Mouse (Mus musculus): ENCODE results near the gene Igflr1. TPM values are rescaled to one million over a fixed set of nuclear protein-coding genes. Genes with fewer than 3 reads are reported as not detected.
A peak's percentile ranks its signal among the peaks of the same experiment; 100 is the strongest.

Igflr1 gene
- polyA plus RNA-seq, 1 experiment from 2014 or later, result 4.6 TPM

GRCm38 (mm10) chr7:30534633-30535577 is 30.3 kb upstream of the Igflr1 start, which contains the start of gene Arhgap33:
Gene Arhgap33, minus strand, starts transcription at chr7:30535060.
- Histone ChIP-seq H3K4me3 (peak within 1 kb of the TSS; percentile 64), H3K27me3 (no peaks in the 10 kb centered on the region), H3K27ac (peak within 1 kb of the TSS; percentile 59), H3K4me1 (peaks cover 31% of the 10 kb centered on the region), H3K36me3 (peaks cover 29% of the 10 kb centered on the region), H3K9me3 (no peaks in the 10 kb centered on the region), H3K4me2 (peak within 1 kb of the TSS; percentile 94), H3K9ac (peak within 1 kb of the TSS; percentile 70)
- peak; percentile 94 for ATAC-seq (ENCODE audit: borderline replicate concordance, extremely low read depth, low FRiP score, low TSS enrichment)
- WGBS, result under 1% methylated on average over 55 of the region's 84 CpGs

GRCm38 (mm10) chr7:30540572-30540971 is 24.7 kb upstream of the Igflr1 start:
- 89% methylated on average over 7 of the region's 7 CpGs for WGBS
- Histone ChIP-seq H3K4me1 (peaks cover 4% of the 10 kb centered on the region), H3K27ac (no peak overlapping the region), H3K4me2 (no peak overlapping the region), H3K9ac (no peak overlapping the region), H3K9me3 (no peaks in the 10 kb centered on the region), H3K36me3 (peaks cover 32% of the 10 kb centered on the region), H3K27me3 (no peaks in the 10 kb centered on the region), H3K4me3 (no peak overlapping the region)
- no peak for ATAC-seq (ENCODE audit: borderline replicate concordance, extremely low read depth, low FRiP score, low TSS enrichment)

GRCm38 (mm10) chr7:30544327-30544726 is 20.9 kb upstream of the Igflr1 start:
- H3K4me1 ChIP-seq, result no peaks in the 10 kb centered on the region
- no peak overlapping the region for H3K4me3 ChIP-seq
- no peak overlapping the region for H3K9ac ChIP-seq
- H3K9me3 ChIP-seq, result no peaks in the 10 kb centered on the region
- WGBS, result 88% methylated on average over 2 of the region's 2 CpGs
- no peaks in the 10 kb centered on the region for H3K27me3 ChIP-seq
- no peak overlapping the region for H3K4me2 ChIP-seq
- no peak for ATAC-seq (ENCODE audit: borderline replicate concordance, extremely low read depth, low FRiP score, low TSS enrichment)
- no peak overlapping the region for H3K27ac ChIP-seq
- peaks cover 51% of the 10 kb centered on the region for H3K36me3 ChIP-seq

- no peak overlapping the region for H3K4me3 ChIP-seq
- no peak overlapping the region for H3K27ac ChIP-seq
- H3K4me1 ChIP-seq, result peaks cover 21% of the 10 kb centered on the region
- peaks cover 28% of the 10 kb centered on the region for H3K36me3 ChIP-seq
- no peak overlapping the region for H3K4me2 ChIP-seq
- 78% methylated on average over 2 of the region's 2 CpGs for WGBS
- no peak for ATAC-seq (ENCODE audit: borderline replicate concordance, extremely low read depth, low FRiP score, low TSS enrichment)
- H3K9me3 ChIP-seq, result no peaks in the 10 kb centered on the region
- no peaks in the 10 kb centered on the region for H3K27me3 ChIP-seq
- H3K9ac ChIP-seq, result no peak overlapping the region
Measured at GRCm38 (mm10) chr7:30549880-30550279, 15.3 kb upstream of the Igflr1 start.

- ATAC-seq (ENCODE audit: borderline replicate concordance, extremely low read depth, low FRiP score, low TSS enrichment), result no peak
- H3K36me3 ChIP-seq, result peaks cover 30% of the 10 kb centered on the region
- 90% methylated on average over 1 of the region's 1 CpGs for WGBS
- peaks cover 21% of the 10 kb centered on the region for H3K4me1 ChIP-seq
- no peaks in the 10 kb centered on the region for H3K9me3 ChIP-seq
- no peaks in the 10 kb centered on the region for H3K27me3 ChIP-seq
- H3K4me3 ChIP-seq, result no peak overlapping the region
- H3K27ac ChIP-seq, result no peak overlapping the region
- H3K4me2 ChIP-seq, result no peak overlapping the region
- no peak overlapping the region for H3K9ac ChIP-seq
Measured at GRCm38 (mm10) chr7:30550603-30551002, 14.6 kb upstream of the Igflr1 start.

GRCm38 (mm10) chr7:30551445-30552101 is 13.7 kb upstream of the Igflr1 start:
- Histone ChIP-seq H3K36me3 (peaks cover 30% of the 10 kb centered on the region), H3K9ac (peak overlapping the region; percentile 68), H3K4me1 (peaks cover 21% of the 10 kb centered on the region), H3K4me2 (peak overlapping the region; percentile 97), H3K4me3 (peak overlapping the region; percentile 67), H3K9me3 (no peaks in the 10 kb centered on the region), H3K27ac (peak overlapping the region; percentile 98), H3K27me3 (no peaks in the 10 kb centered on the region)
- peak; percentile 58 for ATAC-seq (ENCODE audit: borderline replicate concordance, extremely low read depth, low FRiP score, low TSS enrichment)
- WGBS, result 2% methylated on average over 10 of the region's 10 CpGs

GRCm38 (mm10) chr7:30552102-30553020 is 12.9 kb upstream of the Igflr1 start, which contains the start of the genes Hspb6 and Proser3:
Gene Hspb6, plus strand, starts transcription at chr7:30552178.
Gene Proser3, minus strand, starts transcription at chr7:30552299.
- Histone ChIP-seq H3K9ac (peak within 1 kb of the TSS; percentile 81), H3K4me3 (peak within 1 kb of the TSS; percentile 67), H3K9me3 (no peaks in the 10 kb centered on the region), H3K27ac (peak within 1 kb of the TSS; percentile 98), H3K27me3 (no peaks in the 10 kb centered on the region), H3K4me2 (peak within 1 kb of the TSS; percentile 97), H3K36me3 (peaks cover 37% of the 10 kb centered on the region), H3K4me1 (peaks cover 21% of the 10 kb centered on the region)
- WGBS, result under 1% methylated on average over 44 of the region's 44 CpGs
- peak; percentile 93 for ATAC-seq (ENCODE audit: borderline replicate concordance, extremely low read depth, low FRiP score, low TSS enrichment)

- H3K36me3 ChIP-seq, result peaks cover 30% of the 10 kb centered on the region
- peak overlapping the region; percentile 81 for H3K9ac ChIP-seq
- no peaks in the 10 kb centered on the region for H3K9me3 ChIP-seq
- WGBS, result 1% methylated on average over 20 of the region's 23 CpGs
- ATAC-seq (ENCODE audit: borderline replicate concordance, extremely low read depth, low FRiP score, low TSS enrichment), result no peak
- no peaks in the 10 kb centered on the region for H3K27me3 ChIP-seq
- H3K4me2 ChIP-seq, result peak overlapping the region; percentile 97
- H3K4me3 ChIP-seq, result peak overlapping the region; percentile 67
- peak overlapping the region; percentile 98 for H3K27ac ChIP-seq
- H3K4me1 ChIP-seq, result peaks cover 24% of the 10 kb centered on the region
Measured at GRCm38 (mm10) chr7:30553021-30553589, 12.1 kb upstream of the Igflr1 start.

- Histone ChIP-seq H3K4me2 (peak overlapping the region; percentile 97), H3K9me3 (no peaks in the 10 kb centered on the region), H3K27me3 (no peaks in the 10 kb centered on the region), H3K36me3 (peaks cover 26% of the 10 kb centered on the region), H3K4me1 (peaks cover 33% of the 10 kb centered on the region), H3K9ac (peak overlapping the region; percentile 81; the same call in 1 of the 2 replicates), H3K27ac (no peak overlapping the region), H3K4me3 (peak overlapping the region; percentile 67)
- no peak for ATAC-seq (ENCODE audit: borderline replicate concordance, extremely low read depth, low FRiP score, low TSS enrichment)
- 77% methylated on average over 22 of the region's 22 CpGs for WGBS
Measured at GRCm38 (mm10) chr7:30553810-30554584, 11.2 kb upstream of the Igflr1 start.

GRCm38 (mm10) chr7:30556894-30557536 is 8.2 kb upstream of the Igflr1 start:
- H3K9ac ChIP-seq, result no peak overlapping the region
- no peak for ATAC-seq (ENCODE audit: borderline replicate concordance, extremely low read depth, low FRiP score, low TSS enrichment)
- H3K36me3 ChIP-seq, result peaks cover 22% of the 10 kb centered on the region
- peaks cover 36% of the 10 kb centered on the region for H3K4me1 ChIP-seq
- no peak overlapping the region for H3K4me2 ChIP-seq
- no peaks in the 10 kb centered on the region for H3K27me3 ChIP-seq
- H3K4me3 ChIP-seq, result no peak overlapping the region
- H3K9me3 ChIP-seq, result no peaks in the 10 kb centered on the region
- WGBS, result 90% methylated on average over 18 of the region's 18 CpGs
- no peak overlapping the region for H3K27ac ChIP-seq

Data from lung, embryonic 15.5 days (tissue).